Mouse (Mus musculus): ENCODE results near the gene Fank1. TPM values are rescaled to one million over a fixed set of nuclear protein-coding genes. Genes with fewer than 3 reads are reported as not detected.

Gene Fank1
- polyA plus RNA-seq, 1 experiment from 2014 or later: 3.9 TPM

DNA sequence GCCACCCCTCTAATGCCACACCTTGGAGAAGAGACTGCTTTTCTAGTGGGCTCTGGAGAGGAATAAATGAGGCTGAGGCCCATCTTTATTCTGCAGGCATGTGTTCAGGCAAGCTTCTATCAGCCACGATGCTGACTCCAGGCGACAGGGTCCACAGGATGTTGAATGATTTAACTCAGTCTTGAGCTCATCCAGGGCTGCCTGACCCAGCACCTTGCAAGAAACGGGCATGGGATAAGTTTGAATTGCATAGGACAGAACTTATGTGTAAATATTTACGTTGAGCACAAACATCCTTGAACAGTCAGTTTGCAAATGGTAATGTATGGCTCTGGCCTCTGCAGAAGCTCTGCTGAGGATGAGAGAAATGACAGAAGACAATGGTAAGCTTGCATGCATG is 82.9 kb downstream of the Fank1 start:
- no peak for DNase-seq
- Histone ChIP-seq H3K27me3 (ENCODE audit: control insufficient read depth, insufficient read depth, low read length) (no peaks in the 10 kb centered on the region), H3K9ac (replicated peaks; ENCODE audit: low read length) (no peak overlapping the region), H3K4me3 (replicated peaks; ENCODE audit: low read depth, low read length) (no peak overlapping the region), H3K4me2 (ENCODE audit: low read length) (no peak overlapping the region), H3K4me1 (ENCODE audit: control insufficient read depth, insufficient read depth, low read length) (no peaks in the 10 kb centered on the region), H3K36me3 (ENCODE audit: control insufficient read depth, insufficient read depth, low read length) (no peaks in the 10 kb centered on the region), H3K27ac (replicated peaks; ENCODE audit: low read depth, low read length) (no peak overlapping the region), H3K9me3 (ENCODE audit: control insufficient read depth, low read length) (no peaks in the 10 kb centered on the region)
- ATAC-seq (ENCODE audit: low FRiP score, low TSS enrichment): no peak
- WGBS: 85% methylated on average over 4 of the region's 4 CpGs

DNA sequence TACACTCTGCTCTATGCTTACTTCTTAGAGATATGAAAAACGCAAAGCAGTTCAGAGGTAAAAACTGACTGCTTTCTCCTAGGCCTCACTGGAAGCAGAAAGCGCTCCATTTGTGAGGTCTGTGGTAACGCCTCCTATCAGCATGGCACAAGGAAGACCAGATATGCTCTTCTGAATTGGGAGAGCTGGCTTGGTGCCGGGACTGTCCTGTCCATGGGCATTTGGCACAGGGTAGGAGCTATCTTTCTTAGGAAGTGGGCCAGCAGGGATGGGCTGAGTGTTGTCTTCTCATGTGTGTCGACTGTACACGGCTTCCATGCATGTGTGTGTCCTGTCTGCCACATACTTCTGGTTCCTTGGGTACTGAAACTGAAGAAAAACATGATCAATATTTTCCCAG is 85.6 kb downstream of the Fank1 start:
- Histone ChIP-seq H3K4me3 (replicated peaks; ENCODE audit: low read depth, low read length) (no peak overlapping the region), H3K4me1 (ENCODE audit: control insufficient read depth, insufficient read depth, low read length) (no peaks in the 10 kb centered on the region), H3K36me3 (ENCODE audit: control insufficient read depth, insufficient read depth, low read length) (no peaks in the 10 kb centered on the region), H3K9ac (replicated peaks; ENCODE audit: low read length) (no peak overlapping the region), H3K4me2 (ENCODE audit: low read length) (no peak overlapping the region), H3K27me3 (ENCODE audit: control insufficient read depth, insufficient read depth, low read length) (no peaks in the 10 kb centered on the region), H3K9me3 (ENCODE audit: control insufficient read depth, low read length) (no peaks in the 10 kb centered on the region), H3K27ac (replicated peaks; ENCODE audit: low read depth, low read length) (no peak overlapping the region)
- DNase-seq (no peak), ATAC-seq (ENCODE audit: low FRiP score, low TSS enrichment) (no peak)
- 93% methylated on average over 6 of the region's 6 CpGs for WGBS

DNA sequence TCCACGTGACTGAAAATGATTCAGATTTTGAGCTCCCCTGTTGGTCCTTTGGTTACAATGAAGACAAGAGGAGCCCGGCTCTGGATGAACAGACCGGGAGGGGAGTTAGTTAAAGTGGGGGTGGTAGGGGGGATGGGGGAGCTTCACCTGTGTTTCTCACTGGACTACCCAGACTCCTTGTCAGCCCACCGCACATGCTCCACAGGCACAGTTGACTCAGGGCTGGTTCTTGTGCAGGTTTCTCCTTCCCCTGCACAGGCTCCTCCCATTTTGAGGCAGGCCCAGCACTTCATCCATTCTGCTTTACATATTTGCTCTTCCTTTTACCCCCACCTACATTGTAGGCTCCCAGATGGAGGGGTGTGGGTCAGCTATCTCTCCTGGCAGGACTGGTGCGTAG is 86.1 kb downstream of the Fank1 start:
- Histone ChIP-seq H3K36me3 (ENCODE audit: control insufficient read depth, insufficient read depth, low read length) (no peaks in the 10 kb centered on the region), H3K27ac (replicated peaks; ENCODE audit: low read depth, low read length) (no peak overlapping the region), H3K9ac (replicated peaks; ENCODE audit: low read length) (no peak overlapping the region), H3K27me3 (ENCODE audit: control insufficient read depth, insufficient read depth, low read length) (no peaks in the 10 kb centered on the region), H3K4me2 (ENCODE audit: low read length) (no peak overlapping the region), H3K9me3 (ENCODE audit: control insufficient read depth, low read length) (no peaks in the 10 kb centered on the region), H3K4me1 (ENCODE audit: control insufficient read depth, insufficient read depth, low read length) (no peaks in the 10 kb centered on the region), H3K4me3 (replicated peaks; ENCODE audit: low read depth, low read length) (no peak overlapping the region)
- no peak for ATAC-seq (ENCODE audit: low FRiP score, low TSS enrichment)
- WGBS: 88% methylated on average over 5 of the region's 5 CpGs
- no peak for DNase-seq

DNA sequence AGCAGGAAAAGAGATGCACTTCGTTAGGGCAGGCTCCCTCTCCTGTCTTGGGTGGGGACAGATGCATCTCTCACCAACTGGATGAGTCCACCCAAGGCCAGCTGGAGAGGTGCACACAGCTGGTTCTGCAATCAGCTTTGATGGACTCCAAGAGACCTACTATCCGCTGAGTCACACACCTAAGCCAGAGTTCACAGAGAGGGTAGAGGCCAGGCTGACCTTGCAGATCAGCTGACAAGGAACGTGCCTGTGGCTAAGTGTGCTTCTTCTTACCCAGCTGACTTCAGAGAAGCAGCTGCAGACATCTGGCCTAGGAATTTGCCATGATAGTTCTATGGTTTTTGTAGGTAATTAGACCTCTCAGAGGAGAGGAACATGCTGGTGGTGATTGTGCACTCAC is 86.5 kb downstream of the Fank1 start:
- no peak for DNase-seq
- Histone ChIP-seq H3K4me1 (ENCODE audit: control insufficient read depth, insufficient read depth, low read length) (no peaks in the 10 kb centered on the region), H3K4me3 (replicated peaks; ENCODE audit: low read depth, low read length) (no peak overlapping the region), H3K9me3 (ENCODE audit: control insufficient read depth, low read length) (no peaks in the 10 kb centered on the region), H3K27ac (replicated peaks; ENCODE audit: low read depth, low read length) (no peak overlapping the region), H3K4me2 (ENCODE audit: low read length) (no peak overlapping the region), H3K27me3 (ENCODE audit: control insufficient read depth, insufficient read depth, low read length) (no peaks in the 10 kb centered on the region), H3K9ac (replicated peaks; ENCODE audit: low read length) (no peak overlapping the region), H3K36me3 (ENCODE audit: control insufficient read depth, insufficient read depth, low read length) (no peaks in the 10 kb centered on the region)
- 86% methylated on average over 3 of the region's 3 CpGs for WGBS
- no peak for ATAC-seq (ENCODE audit: low FRiP score, low TSS enrichment)

DNA sequence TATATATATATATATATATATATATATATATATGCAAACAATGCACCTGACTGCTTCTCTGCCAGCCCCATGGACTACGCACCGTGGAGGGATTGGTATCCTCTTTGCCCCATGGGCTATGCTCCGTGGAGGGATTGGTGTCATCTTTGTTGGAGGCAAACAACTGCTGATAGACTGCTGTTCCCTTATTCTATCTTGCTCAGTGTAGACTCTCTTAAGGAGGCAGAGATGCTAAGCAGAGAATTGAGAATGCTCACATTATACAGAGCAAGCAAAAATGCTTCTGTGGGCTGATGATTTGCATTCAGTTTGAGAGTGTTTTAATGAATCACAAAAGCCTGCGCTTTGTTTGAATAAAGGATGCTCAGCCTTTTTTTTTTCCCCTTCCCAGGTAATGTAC is 87.0 kb downstream of the Fank1 start:
- Histone ChIP-seq H3K9ac (replicated peaks; ENCODE audit: low read length) (no peak overlapping the region), H3K4me2 (ENCODE audit: low read length) (no peak overlapping the region), H3K27me3 (ENCODE audit: control insufficient read depth, insufficient read depth, low read length) (no peaks in the 10 kb centered on the region), H3K4me1 (ENCODE audit: control insufficient read depth, insufficient read depth, low read length) (no peaks in the 10 kb centered on the region), H3K4me3 (replicated peaks; ENCODE audit: low read depth, low read length) (no peak overlapping the region), H3K9me3 (ENCODE audit: control insufficient read depth, low read length) (no peaks in the 10 kb centered on the region), H3K27ac (replicated peaks; ENCODE audit: low read depth, low read length) (no peak overlapping the region), H3K36me3 (ENCODE audit: control insufficient read depth, insufficient read depth, low read length) (no peaks in the 10 kb centered on the region)
- DNase-seq (peak; percentile 36), ATAC-seq (ENCODE audit: low FRiP score, low TSS enrichment) (no peak)
- 79% methylated on average over 4 of the region's 4 CpGs for WGBS

DNA sequence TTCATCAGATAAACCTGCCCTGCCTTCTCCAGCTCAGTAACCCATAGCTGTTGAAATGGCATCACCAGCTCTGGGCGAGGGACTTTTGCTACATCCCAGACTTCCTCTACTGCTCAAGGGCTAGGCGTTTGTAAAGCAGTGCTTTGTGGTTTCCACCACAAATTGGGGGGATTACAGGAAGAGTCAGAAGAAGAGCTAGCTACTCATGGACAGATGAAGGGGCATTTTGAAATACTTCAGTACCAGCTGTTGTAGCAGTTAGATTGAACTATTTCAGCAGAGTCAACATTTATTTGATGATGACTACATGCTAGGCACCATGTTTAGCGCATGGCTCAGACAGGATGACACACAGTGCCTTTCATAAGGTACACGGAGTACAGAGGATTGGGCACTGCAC is 93.6 kb downstream of the Fank1 start:
- ATAC-seq (ENCODE audit: low FRiP score, low TSS enrichment) (no peak), DNase-seq (no peak)
- no peak overlapping the region for H3K27ac ChIP-seq (replicated peaks; ENCODE audit: low read depth, low read length)
- no peak overlapping the region for H3K4me3 ChIP-seq (replicated peaks; ENCODE audit: low read depth, low read length)
- 90% methylated on average over 4 of the region's 4 CpGs for whole genome bisulfite sequencing
- no peaks in the 10 kb centered on the region for H3K4me1 ChIP-seq (ENCODE audit: control insufficient read depth, insufficient read depth, low read length)
- no peaks in the 10 kb centered on the region for H3K36me3 ChIP-seq (ENCODE audit: control insufficient read depth, insufficient read depth, low read length)
- no peaks in the 10 kb centered on the region for H3K27me3 ChIP-seq (ENCODE audit: control insufficient read depth, insufficient read depth, low read length)
- H3K4me2 ChIP-seq (ENCODE audit: low read length): no peak overlapping the region
- no peaks in the 10 kb centered on the region for H3K9me3 ChIP-seq (ENCODE audit: control insufficient read depth, low read length)
- H3K9ac ChIP-seq (replicated peaks; ENCODE audit: low read length): no peak overlapping the region

DNA sequence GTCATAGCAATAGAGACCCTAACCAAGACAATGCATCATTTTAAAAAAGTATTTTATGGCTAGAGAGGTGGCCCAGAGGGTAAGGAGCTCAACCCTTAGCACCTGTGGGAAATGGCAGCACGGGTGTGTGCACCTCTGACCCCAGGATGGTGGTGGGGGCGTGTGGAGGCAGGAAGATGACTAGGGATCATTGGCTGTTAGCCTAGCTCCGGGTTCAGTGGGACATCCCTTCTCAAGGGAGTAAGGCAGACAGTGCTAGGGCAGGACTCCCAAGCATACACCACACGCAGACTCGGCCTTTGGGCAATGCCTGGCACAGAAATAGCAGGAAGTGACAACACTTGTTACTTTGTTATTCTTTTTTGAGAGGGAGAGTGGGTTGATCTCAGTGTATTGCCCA is 96.0 kb downstream of the Fank1 start:
- Histone ChIP-seq H3K4me2 (ENCODE audit: low read length) (no peak overlapping the region), H3K4me3 (replicated peaks; ENCODE audit: low read depth, low read length) (no peak overlapping the region), H3K9me3 (ENCODE audit: control insufficient read depth, low read length) (no peaks in the 10 kb centered on the region), H3K9ac (replicated peaks; ENCODE audit: low read length) (no peak overlapping the region), H3K36me3 (ENCODE audit: control insufficient read depth, insufficient read depth, low read length) (no peaks in the 10 kb centered on the region), H3K4me1 (ENCODE audit: control insufficient read depth, insufficient read depth, low read length) (no peaks in the 10 kb centered on the region), H3K27me3 (ENCODE audit: control insufficient read depth, insufficient read depth, low read length) (no peaks in the 10 kb centered on the region), H3K27ac (replicated peaks; ENCODE audit: low read depth, low read length) (no peak overlapping the region)
- ATAC-seq (ENCODE audit: low FRiP score, low TSS enrichment): no peak
- 81% methylated on average over 5 of the region's 5 CpGs for WGBS
- DNase-seq: no peak

DNA sequence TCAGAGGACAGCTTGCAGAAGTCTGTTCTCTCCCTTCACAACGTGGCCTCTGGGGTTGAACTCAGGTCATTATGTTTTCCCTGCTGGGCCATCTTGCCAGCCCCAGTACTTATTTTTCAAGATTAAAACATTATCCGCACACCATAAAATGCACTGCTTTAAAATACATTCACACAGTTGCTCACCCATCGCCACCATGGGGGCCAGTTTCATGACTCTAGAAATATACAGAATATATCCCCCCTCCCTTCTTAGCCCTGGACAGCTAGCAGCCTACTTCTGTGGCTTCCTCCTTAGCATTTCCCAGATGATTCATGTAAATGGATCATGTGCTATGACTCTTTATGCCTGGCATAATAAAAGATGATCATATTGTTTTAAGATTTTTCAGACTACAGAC is 99.5 kb downstream of the Fank1 start:
- DNase-seq (no peak), ATAC-seq (ENCODE audit: low FRiP score, low TSS enrichment) (no peak)
- Histone ChIP-seq H3K36me3 (ENCODE audit: control insufficient read depth, insufficient read depth, low read length) (no peaks in the 10 kb centered on the region), H3K4me3 (replicated peaks; ENCODE audit: low read depth, low read length) (no peak overlapping the region), H3K9ac (replicated peaks; ENCODE audit: low read length) (no peak overlapping the region), H3K4me2 (ENCODE audit: low read length) (no peak overlapping the region), H3K9me3 (ENCODE audit: control insufficient read depth, low read length) (no peaks in the 10 kb centered on the region), H3K27ac (replicated peaks; ENCODE audit: low read depth, low read length) (no peak overlapping the region), H3K4me1 (ENCODE audit: control insufficient read depth, insufficient read depth, low read length) (no peaks in the 10 kb centered on the region), H3K27me3 (ENCODE audit: control insufficient read depth, insufficient read depth, low read length) (no peaks in the 10 kb centered on the region)
- WGBS: 85% methylated on average over 3 of the region's 3 CpGs

DNA sequence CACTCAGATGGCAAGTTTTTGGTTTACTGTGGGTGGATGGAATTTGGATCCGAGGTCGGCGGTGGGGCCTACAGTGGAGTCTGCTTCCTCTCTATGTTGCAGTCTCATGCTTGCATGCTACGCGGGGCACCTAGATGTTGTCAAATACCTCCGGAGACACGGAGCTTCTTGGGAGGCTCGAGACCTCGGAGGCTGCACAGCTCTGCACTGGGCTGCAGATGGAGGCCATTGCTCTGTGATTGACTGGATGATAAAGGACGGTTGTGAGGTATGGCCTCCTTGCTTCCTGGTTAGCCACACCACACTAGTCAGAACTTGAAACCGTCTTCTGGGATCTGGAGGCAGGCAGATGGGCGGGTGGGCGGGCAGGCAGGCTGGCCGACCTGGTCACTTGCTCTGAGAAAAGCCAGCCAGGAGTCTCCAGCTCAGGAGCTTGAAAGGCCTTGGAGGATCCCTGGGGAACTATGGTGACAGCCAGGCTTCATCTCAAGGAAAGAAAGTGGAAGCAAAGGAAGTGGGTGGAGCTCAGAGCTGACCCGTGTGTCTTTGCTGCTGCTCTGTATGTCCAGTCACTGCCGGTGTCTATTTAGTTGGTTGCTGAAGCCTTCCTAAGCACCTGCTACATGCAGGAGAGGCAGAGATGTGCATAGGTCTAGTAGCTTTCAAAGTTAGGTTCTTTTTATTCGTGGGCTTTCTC is 100.1 kb downstream of the Fank1 start:
- WGBS: 86% methylated on average over 17 of the region's 17 CpGs
- Histone ChIP-seq H3K27ac (replicated peaks; ENCODE audit: low read depth, low read length) (no peak overlapping the region), H3K9me3 (ENCODE audit: control insufficient read depth, low read length) (no peaks in the 10 kb centered on the region), H3K4me1 (ENCODE audit: control insufficient read depth, insufficient read depth, low read length) (no peaks in the 10 kb centered on the region), H3K36me3 (ENCODE audit: control insufficient read depth, insufficient read depth, low read length) (no peaks in the 10 kb centered on the region), H3K4me2 (ENCODE audit: low read length) (no peak overlapping the region), H3K4me3 (replicated peaks; ENCODE audit: low read depth, low read length) (no peak overlapping the region), H3K27me3 (ENCODE audit: control insufficient read depth, insufficient read depth, low read length) (no peaks in the 10 kb centered on the region), H3K9ac (replicated peaks; ENCODE audit: low read length) (no peak overlapping the region)
- no peak for DNase-seq
- no peak for ATAC-seq (ENCODE audit: low FRiP score, low TSS enrichment)
